ENCODE assay signal across 12 mouse cellular contexts in the genomic region with DNA sequence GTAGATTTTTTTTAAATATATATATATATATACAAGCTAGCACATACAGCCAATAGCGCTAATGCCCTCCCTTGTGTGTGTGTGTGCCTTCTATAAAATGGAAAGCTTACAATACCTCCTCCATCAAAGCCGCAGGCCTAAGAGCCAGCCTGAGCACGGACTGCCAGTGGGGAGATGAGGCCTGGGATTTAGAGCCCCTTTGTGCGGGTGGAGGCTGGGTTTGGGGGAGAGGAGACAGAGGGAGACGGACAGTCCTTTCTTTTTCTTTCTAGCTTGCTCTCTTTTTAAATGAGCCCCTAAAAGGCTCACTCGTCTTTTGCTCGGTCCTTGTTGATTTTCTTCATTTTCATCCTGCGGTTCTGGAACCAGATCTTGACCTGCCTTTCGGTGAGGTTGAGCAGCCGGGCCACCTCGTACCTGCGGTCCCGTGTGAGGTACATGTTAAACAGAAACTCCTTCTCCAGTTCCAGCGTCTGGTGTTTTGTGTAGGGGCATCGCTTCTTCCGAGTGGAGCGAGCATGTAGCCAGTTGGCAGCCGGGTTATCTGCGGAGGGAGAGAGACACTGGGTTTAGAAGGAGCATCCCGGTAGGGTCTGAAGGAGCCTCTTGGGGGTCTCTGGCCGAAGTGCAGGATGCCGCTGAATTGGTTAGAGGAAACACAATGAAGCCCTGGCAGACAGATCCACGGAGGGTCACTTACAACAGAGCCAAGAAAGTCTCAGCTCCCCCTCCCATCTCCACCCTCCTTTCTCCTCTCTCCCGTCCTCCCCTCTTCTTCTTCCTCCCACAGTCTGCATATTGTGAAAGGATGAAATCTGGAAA. TPM values are rescaled to one million over a fixed set of nuclear protein-coding genes. Genes with fewer than 3 reads are reported as not detected.
DNase-seq lines count a peak whose midpoint lies in the region; ATAC-seq lines count a peak whose summit lies in the region.
"Had no signal": no experiment of that assay in that cellular context is flagged by ENCODE, and none has a peak within 500 bp of the region (broad histone marks: within the 10 kb centered on the region; RNA-seq: fewer than 3 reads in every experiment).

No protein-coding gene starts in this region.

- no peak overlapping the region for H3K9ac ChIP-seq in hindbrain, embryonic 11.5 days (ENCODE audit: low read depth, low read length)
- H3K9ac ChIP-seq in hindbrain, embryonic 13.5 days: no peak overlapping the region
- peak overlapping the region; percentile 98 for H3K9ac ChIP-seq in neural tube, embryonic 14.5 days (replicated peaks; ENCODE audit: low read depth, low read length)

- no peak for ATAC-seq in hindbrain, embryonic 11.5 days (ENCODE audit: low FRiP score)
- ATAC-seq in hindbrain, embryonic 13.5 days (ENCODE audit: low FRiP score): no peak
- ATAC-seq in neural tube, embryonic 14.5 days (ENCODE audit: low read depth): no peak
- ATAC-seq: CD4-positive, CD25-positive, alpha-beta regulatory T cell, adult 4 months; hindbrain, embryonic 16.5 days had no signal

- no peaks in the 10 kb centered on the region for H3K9me3 ChIP-seq in hindbrain, embryonic 11.5 days (ENCODE audit: control insufficient read depth, low read length)
- no peaks in the 10 kb centered on the region for H3K9me3 ChIP-seq in hindbrain, embryonic 13.5 days
- H3K9me3 ChIP-seq in neural tube, embryonic 14.5 days (ENCODE audit: control insufficient read depth, low read length): no peaks in the 10 kb centered on the region

- H3K4me1 ChIP-seq in hindbrain, embryonic 11.5 days (replicated peaks; ENCODE audit: control insufficient read depth, insufficient read depth, low read length): peaks cover 3% of the 10 kb centered on the region; the same call in 1 of the 2 replicates
- peaks cover 8% of the 10 kb centered on the region for H3K4me1 ChIP-seq in hindbrain, embryonic 13.5 days (replicated peaks)
- H3K4me1 ChIP-seq in neural tube, embryonic 14.5 days (ENCODE audit: control insufficient read depth, insufficient read depth, low read length): peaks cover 26% of the 10 kb centered on the region

- no peak overlapping the region for H3K4me3 ChIP-seq in hindbrain, embryonic 11.5 days (ENCODE audit: low read depth, low read length)
- no peak overlapping the region; the same call in 1 of the 2 replicates for H3K4me3 ChIP-seq in hindbrain, embryonic 13.5 days
- peak overlapping the region; percentile 88 for H3K4me3 ChIP-seq in neural tube, embryonic 14.5 days (ENCODE audit: low read depth, low read length)

- H3K36me3 ChIP-seq in hindbrain, embryonic 11.5 days (ENCODE audit: control insufficient read depth, insufficient read depth, low read length): no peaks in the 10 kb centered on the region
- H3K36me3 ChIP-seq in hindbrain, embryonic 13.5 days: no peaks in the 10 kb centered on the region
- no peaks in the 10 kb centered on the region for H3K36me3 ChIP-seq in neural tube, embryonic 14.5 days (ENCODE audit: control insufficient read depth, insufficient read depth, low read length)

- no peak overlapping the region for H3K27ac ChIP-seq in hindbrain, embryonic 11.5 days (ENCODE audit: low read depth, low read length)
- no peak overlapping the region for H3K27ac ChIP-seq in hindbrain, embryonic 13.5 days
- peak overlapping the region; percentile 99 for H3K27ac ChIP-seq in neural tube, embryonic 14.5 days (ENCODE audit: low read depth, low read length)

- H3K4me2 ChIP-seq in hindbrain, embryonic 11.5 days (replicated peaks; ENCODE audit: low read depth, low read length): no peak overlapping the region
- no peak overlapping the region for H3K4me2 ChIP-seq in hindbrain, embryonic 13.5 days
- H3K4me2 ChIP-seq in neural tube, embryonic 14.5 days (ENCODE audit: low read depth, low read length): peak overlapping the region; percentile 99

- WGBS in hindbrain, embryonic 11.5 days: under 1% methylated on average over 24 of the region's 24 CpGs
- WGBS in hindbrain, embryonic 13.5 days: 2% methylated on average over 24 of the region's 24 CpGs
- 2% methylated on average over 24 of the region's 24 CpGs for WGBS in neural tube, embryonic 14.5 days

- H3K27me3 ChIP-seq in hindbrain, embryonic 11.5 days (ENCODE audit: control insufficient read depth, insufficient read depth, low read length): peaks cover 94% of the 10 kb centered on the region
- H3K27me3 ChIP-seq in hindbrain, embryonic 13.5 days: peaks cover 98% of the 10 kb centered on the region
- no peaks in the 10 kb centered on the region for H3K27me3 ChIP-seq in neural tube, embryonic 14.5 days (ENCODE audit: control insufficient read depth, insufficient read depth, low read length)

- peak; percentile 70 for DNase-seq in hindbrain, embryonic 11.5 days (ENCODE audit: low spot score)
- peak; percentile 21 for DNase-seq in induced T-regulatory cell, adult 2 months (ENCODE audit: low read depth)
- DNase-seq in kidney, postnatal 4 days: peak; percentile 45 to 59
- DNase-seq in right cerebral cortex, adult 18-20 months: no peak
- DNase-seq in frontal cortex, postnatal 14 days (ENCODE audit: low spot score in 2 of 2): no peak
- no peak for DNase-seq in spleen, adult 12 weeks (ENCODE audit: low spot score)

RNA-seq across cellular contexts. Expression of a gene that starts 2.5 kb away (rescaled TPM):
- polyA plus RNA-seq in hindbrain, embryonic 11.5 days (2014; fragmentation: Nextera tagmentation; extraction: Ambion mirVana): 0.34 and 1.9 TPM in 2 replicates
- 7.4 and 14.9 TPM in 2 replicates for polyA plus RNA-seq in hindbrain, embryonic 13.5 days (2015; fragmentation: Nextera tagmentation; extraction: Ambion mirVana)
- 90.8 and 110 TPM in 2 replicates for polyA plus RNA-seq in neural tube, embryonic 14.5 days (2014; fragmentation: Nextera tagmentation; extraction: Ambion mirVana)
- polyA plus RNA-seq: CD4-positive, CD25-positive, alpha-beta regulatory T cell, adult 4 months; cortical plate, adult 2 months had no signal

RNA-seq across cellular contexts. Expression of a gene that starts 6.7 kb away (rescaled TPM):
- 0.25 and 1.1 TPM in 2 replicates for polyA plus RNA-seq in hindbrain, embryonic 11.5 days (2014; fragmentation: Nextera tagmentation; extraction: Ambion mirVana)
- 0.72 and 1.3 TPM in 2 replicates for polyA plus RNA-seq in hindbrain, embryonic 13.5 days (2015; fragmentation: Nextera tagmentation; extraction: Ambion mirVana)
- polyA plus RNA-seq in neural tube, embryonic 14.5 days (2014; fragmentation: Nextera tagmentation; extraction: Ambion mirVana): 122 and 151 TPM in 2 replicates
- polyA plus RNA-seq: cortical plate, adult 2 months had no signal

RNA-seq across cellular contexts. Expression of a gene that starts 11.0 kb away (rescaled TPM):
- not detected in 2 replicates for polyA plus RNA-seq in hindbrain, embryonic 11.5 days (2014; fragmentation: Nextera tagmentation; extraction: Ambion mirVana)
- not detected in 2 replicates for polyA plus RNA-seq in hindbrain, embryonic 13.5 days (2015; fragmentation: Nextera tagmentation; extraction: Ambion mirVana)
- 4.2 TPM in 1 of 2 replicates, not detected in the other for polyA plus RNA-seq in neural tube, embryonic 14.5 days (2014; fragmentation: Nextera tagmentation; extraction: Ambion mirVana)
- polyA plus RNA-seq: CD4-positive, CD25-positive, alpha-beta regulatory T cell, adult 4 months; cortical plate, adult 2 months; hindbrain, embryonic 16.5 days; spleen, adult 2 months had no signal

RNA-seq across cellular contexts. Expression of a gene that starts 11.0 kb away (rescaled TPM):
- 13.3 and 14.2 TPM in 2 replicates for polyA plus RNA-seq in hindbrain, embryonic 11.5 days (2014; fragmentation: Nextera tagmentation; extraction: Ambion mirVana)
- polyA plus RNA-seq in hindbrain, embryonic 13.5 days (2015; fragmentation: Nextera tagmentation; extraction: Ambion mirVana): 21.8 and 23.8 TPM in 2 replicates
- 10.8 and 13.4 TPM in 2 replicates for polyA plus RNA-seq in neural tube, embryonic 14.5 days (2014; fragmentation: Nextera tagmentation; extraction: Ambion mirVana)
- polyA plus RNA-seq: cortical plate, adult 2 months had no signal

RNA-seq across cellular contexts. Expression of a gene that starts 15.6 kb away (rescaled TPM):
- polyA plus RNA-seq in hindbrain, embryonic 11.5 days (2014; fragmentation: Nextera tagmentation; extraction: Ambion mirVana): 2.1 and 11.6 TPM in 2 replicates
- 16.3 and 28.0 TPM in 2 replicates for polyA plus RNA-seq in hindbrain, embryonic 13.5 days (2015; fragmentation: Nextera tagmentation; extraction: Ambion mirVana)
- polyA plus RNA-seq in neural tube, embryonic 14.5 days (2014; fragmentation: Nextera tagmentation; extraction: Ambion mirVana): 10.1 and 15.7 TPM in 2 replicates
- polyA plus RNA-seq: CD4-positive, CD25-positive, alpha-beta regulatory T cell, adult 4 months; cortical plate, adult 2 months; spleen, adult 2 months had no signal

Comparison
In these comparisons a context has a peak if more than half of its experiments do, and no peak if none do; other contexts are left out.
1. DNase-seq: peak in hindbrain, embryonic 11.5 days (single experiment), induced T-regulatory cell, adult 2 months (single experiment) and kidney, postnatal 4 days (2 of 2); none in right cerebral cortex, adult 18-20 months (single experiment), frontal cortex, postnatal 14 days (0 of 2) and spleen, adult 12 weeks (single experiment).
2. RNA of a gene that starts 6.7 kb away (polyA plus RNA-seq): 122 to 151 TPM in neural tube, embryonic 14.5 days; 0.72 to 1.3 TPM in hindbrain, embryonic 13.5 days and 0.25 to 1.1 TPM in hindbrain, embryonic 11.5 days; every median in the first group is over 10 times any median in the second.